Mouse (Mus musculus) right cerebral cortex, postnatal 14 days (tissue): ENCODE data around the gene Hist1h3i.
"Not testable (repeated sequence)": the region's sequence is repeated elsewhere in the genome, so short reads cannot be mapped to it uniquely, and the experiment has no call there.

ENCODE experiments used
- DNase-seq: peaks from one replicate; pipeline ENCODE4 v3.0.0; 2022

The Hist1h3i gene

DNA sequence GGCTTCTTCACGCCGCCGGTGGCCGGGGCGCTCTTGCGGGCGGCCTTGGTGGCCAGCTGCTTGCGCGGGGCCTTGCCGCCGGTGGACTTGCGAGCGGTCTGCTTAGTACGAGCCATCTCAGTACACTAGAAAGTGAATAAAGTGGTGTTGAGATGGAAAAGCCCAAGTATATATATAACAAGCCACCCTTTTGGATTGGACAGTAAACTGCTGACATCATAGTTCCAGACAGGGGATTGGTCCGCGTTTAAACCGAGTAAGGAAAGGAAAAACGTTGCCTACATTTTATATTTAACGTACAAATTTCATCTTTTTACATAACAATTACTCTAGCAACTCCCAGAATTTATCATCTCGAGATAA is at the start of gene Hist1h3i:
TSS of gene Hist1h3i (minus strand) at position 116 of the 363 bp plus-strand sequence.
- no peak for DNase-seq

DNA sequence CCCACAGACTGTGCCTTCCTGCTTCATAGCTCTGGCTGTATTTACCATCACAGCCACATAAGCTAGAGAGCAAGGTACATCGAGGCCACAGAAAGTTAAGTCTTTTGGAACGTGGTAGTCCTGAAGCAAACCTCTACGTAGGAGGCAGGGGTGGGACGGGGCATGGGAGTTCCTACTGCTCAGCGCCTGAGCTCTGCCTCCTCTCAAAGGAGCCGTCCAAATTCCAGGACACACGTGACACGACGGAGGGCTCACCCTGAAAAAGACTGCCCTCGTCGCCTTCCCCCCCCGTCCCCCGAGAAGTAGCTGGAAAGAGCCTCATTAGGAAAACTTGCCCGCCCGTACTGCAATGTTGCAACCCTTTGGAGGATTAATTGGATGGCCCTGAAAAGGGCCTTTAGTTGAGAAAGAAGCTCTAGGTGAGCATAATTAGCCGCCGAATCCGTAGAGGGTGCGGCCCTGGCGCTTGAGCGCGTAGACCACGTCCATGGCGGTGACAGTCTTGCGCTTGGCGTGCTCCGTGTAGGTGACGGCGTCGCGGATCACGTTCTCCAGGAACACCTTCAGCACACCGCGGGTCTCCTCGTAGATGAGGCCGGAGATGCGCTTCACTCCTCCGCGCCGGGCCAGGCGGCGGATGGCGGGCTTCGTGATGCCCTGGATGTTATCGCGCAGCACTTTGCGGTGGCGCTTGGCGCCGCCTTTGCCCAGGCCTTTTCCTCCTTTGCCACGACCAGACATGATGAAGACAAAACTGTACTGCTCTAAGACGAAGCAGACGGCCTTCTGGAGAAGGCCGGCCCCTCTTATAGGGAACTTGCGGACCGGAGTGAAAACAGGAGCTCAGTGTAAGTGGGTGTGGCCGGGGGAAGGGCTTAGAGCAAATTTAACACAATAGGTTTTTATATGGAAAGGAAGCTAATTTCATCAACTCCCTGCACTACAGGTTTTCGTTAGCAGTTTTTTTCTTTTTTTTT is 48.5 kb upstream of the Hist1h3i start, which contains the start of gene Hist1h4n:
TSS of gene Hist1h4n (minus strand) at position 779 of the 977 bp plus-strand sequence.
- DNase-seq, result not testable (repeated sequence)

DNA sequence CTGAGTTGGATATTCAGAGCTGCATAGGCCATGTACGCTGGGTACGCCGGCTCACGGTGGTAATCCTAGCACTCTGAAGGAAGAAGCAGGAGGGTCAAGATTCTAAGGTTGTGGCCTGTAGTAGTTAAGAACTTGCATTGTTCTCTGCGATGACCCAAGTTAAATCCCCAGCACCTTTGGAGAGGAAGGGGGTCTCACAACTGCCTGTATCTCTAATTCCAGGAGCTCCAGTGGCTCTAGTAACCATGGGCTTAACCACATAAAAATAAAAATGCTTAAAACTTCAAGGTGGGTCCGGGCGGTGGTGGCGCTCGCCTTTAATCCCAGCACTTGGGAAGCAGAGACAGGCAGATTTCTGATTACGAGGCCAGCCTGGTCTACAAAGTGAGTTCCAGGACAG is 47.2 kb upstream of the Hist1h3i start:
- DNase-seq, result no peak

DNA sequence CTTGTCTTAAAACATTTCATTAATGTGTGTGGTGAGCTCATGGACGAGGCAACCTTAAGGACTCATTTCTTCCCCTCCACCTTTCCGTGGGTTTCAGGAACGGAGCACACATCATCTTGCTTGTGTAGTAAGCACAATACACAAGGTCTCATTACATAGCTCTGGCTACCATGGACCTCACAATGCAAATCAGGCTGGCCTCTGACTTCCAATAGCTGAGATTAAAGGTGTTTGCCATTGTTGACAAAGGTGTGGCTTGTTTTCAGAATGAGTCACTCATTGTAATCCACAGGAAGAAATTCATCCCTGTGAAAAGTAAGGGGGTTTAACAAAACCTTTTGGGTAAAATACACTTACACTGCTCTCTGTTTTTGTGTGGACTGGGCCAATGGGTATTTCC is 45.3 kb upstream of the Hist1h3i start:
- DNase-seq, result no peak

- DNase-seq, result not testable (repeated sequence)
Measured at GRCm38 (mm10) chr13:21820082-21820890, 37.1 kb upstream of the Hist1h3i start.

- not testable (repeated sequence) for DNase-seq
Measured at GRCm38 (mm10) chr13:21812092-21812491, 28.9 kb upstream of the Hist1h3i start.

GRCm38 (mm10) chr13:21811539-21811938 is 28.4 kb upstream of the Hist1h3i start, which contains the start of gene Hist1h4m:
Hist1h4m (plus strand) TSS chr13:21811746.
- peak; percentile 8 for DNase-seq

DNA sequence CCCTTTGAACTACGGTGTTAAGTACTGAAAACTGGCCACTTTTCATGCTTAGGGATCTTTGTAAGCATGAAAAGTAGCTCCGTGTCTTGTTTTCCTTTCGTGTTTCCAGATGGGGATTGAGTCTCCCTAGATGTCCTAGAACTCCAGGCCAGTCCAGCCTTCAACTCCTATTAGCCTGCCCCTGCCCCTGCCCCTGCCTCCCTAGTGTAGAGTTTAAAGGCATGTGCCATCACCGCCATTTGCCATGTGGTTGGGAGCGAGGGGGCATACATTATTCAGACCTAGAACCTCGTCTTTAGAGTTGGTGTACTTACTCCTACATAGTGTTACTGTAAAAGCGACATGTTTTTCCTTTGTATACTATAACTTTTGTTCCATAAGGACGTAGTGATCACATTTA is 27.9 kb upstream of the Hist1h3i start:
- DNase-seq, result not testable (repeated sequence)

DNA sequence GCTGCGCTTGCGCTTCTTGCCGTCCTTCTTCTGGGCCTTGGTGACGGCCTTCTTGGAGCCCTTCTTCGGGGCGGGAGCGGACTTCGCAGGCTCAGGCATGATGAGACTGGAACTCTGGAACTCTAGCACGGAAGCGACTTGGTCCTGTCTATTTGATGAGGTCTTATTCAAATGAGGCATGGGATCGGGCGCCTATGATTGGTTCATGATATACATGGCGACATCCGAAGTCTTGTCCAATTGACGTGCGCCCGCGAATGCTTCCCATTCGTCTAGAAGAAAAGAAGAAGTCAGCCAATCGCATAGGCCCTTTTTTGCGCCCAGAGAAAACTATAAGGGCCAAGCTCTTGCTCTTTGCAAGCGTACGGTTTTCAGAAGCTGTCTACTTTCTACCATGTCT is 26.9 kb upstream of the Hist1h3i start, which contains the start of the genes Hist1h2bq and Hist1h2ao:
TSS of gene Hist1h2bq (minus strand) at position 125 of the 400 bp plus-strand sequence.
TSS of gene Hist1h2ao (plus strand) at position 393 of the 400 bp plus-strand sequence.
- DNase-seq, result not testable (repeated sequence)

DNA sequence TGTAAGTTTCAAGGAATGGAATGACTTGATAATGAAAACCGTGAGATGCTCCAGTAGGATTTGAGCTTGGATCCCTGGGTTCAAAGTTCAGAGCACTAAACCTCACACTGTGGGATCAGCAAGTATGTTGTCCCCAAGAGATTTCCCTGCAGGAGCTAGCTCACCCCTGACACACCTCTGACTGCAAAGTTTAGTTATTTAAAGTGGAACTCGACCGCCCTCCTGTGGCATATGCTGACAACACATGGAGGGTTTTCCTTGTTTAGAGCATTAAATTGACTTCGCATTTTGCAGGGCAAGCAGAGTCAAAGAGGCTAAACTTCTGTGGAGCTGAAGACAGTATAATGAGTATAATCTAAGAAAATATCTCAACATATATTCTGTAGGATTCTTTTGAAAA is 19.9 kb upstream of the Hist1h3i start:
- not testable (repeated sequence) for DNase-seq

GRCm38 (mm10) chr13:21797163-21797562 is 14.0 kb upstream of the Hist1h3i start:
- DNase-seq, result not testable (repeated sequence)

DNA sequence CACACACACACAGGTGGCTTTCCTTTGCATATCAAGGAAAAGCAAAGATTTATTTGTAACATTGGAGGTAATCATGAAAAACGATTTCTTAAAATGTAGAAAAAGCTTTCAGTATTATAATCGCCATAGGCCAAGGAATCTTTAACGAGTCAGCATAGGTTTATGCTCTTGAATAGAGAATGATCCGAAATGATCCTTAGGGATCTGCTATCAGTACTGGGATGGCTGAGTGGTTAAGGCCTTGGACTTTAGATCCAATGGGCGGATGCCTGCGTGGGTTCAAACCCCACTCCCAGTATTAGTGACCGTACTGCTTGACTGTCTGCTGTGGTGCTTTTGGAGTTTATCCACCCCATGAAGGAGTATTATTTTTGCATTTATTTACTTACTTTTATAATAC is 12.4 kb upstream of the Hist1h3i start:
- no peak for DNase-seq

DNA sequence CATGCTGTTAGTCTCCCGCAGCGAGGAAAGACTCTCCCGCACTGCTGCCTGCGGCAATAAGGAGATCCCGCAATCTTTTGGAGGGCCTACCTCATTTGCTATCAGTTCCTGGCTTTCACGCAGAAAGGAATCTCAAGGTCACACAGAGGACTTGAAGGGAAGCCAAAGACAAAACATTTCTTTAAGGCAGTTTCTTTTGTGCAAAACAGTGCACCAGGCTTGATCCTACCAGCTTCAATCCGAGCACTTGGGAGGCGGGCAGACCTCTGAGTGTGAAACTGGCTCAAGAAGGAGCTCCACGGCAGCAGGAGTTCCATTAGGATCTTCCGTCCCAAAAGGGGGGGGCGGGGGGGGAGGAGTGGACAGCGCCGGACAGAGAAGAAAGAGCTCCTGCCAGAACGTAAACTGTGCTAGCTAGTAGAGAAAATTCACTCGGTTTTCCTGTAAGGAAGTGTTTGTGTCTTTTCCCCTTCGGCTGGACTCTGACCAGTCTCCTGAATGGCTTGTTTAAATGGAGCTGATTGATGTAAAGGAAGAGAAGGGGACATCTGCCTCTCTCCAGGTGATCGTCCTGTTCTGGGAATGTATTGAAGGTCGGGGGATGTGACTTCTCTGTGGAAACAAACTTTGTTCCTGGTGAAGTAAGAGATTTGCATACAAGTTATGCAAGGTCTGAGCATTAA is 7.6 kb upstream of the Hist1h3i start:
- DNase-seq, result no peak

- DNase-seq, result no peak
Measured at GRCm38 (mm10) chr13:21789925-21790324, 6.8 kb upstream of the Hist1h3i start.

GRCm38 (mm10) chr13:21787760-21788593 is 4.8 kb upstream of the Hist1h3i start:
- no peak for DNase-seq

DNA sequence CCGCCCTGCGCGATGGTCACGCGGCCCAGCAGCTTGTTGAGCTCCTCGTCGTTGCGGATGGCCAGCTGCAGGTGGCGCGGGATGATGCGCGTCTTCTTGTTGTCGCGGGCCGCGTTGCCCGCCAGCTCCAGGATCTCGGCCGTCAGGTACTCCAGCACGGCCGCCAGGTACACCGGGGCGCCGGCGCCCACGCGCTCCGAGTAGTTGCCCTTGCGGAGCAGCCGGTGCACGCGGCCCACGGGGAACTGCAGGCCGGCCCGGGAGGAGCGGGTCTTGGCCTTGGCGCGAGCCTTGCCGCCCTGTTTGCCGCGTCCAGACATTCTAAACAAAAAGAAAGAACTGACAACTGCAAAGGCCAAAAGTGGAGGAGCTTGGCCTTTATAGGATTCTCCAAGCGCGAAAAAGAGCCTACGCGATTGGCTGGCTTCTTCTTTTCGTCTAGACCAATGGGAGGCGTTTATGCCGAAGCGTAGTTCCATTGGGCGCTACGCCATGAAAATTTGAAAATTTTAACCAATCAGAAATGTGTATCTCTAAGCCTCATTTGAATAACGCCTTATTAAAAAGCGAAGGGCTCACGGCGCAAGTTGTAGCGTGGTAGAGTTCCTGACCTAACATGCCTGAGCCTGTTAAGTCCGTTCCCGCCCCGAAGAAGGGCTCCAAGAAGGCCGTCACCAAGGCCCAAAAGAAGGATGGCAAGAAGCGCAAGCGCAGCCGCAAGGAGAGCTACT is 3.9 kb upstream of the Hist1h3i start, which contains the start of the genes Hist1h2an and Hist1h2bp:
TSS of gene Hist1h2an (minus strand) at position 320 of the 731 bp plus-strand sequence.
TSS of gene Hist1h2bp (plus strand) at position 563 of the 731 bp plus-strand sequence.
- DNase-seq, result peak; percentile 73

DNA sequence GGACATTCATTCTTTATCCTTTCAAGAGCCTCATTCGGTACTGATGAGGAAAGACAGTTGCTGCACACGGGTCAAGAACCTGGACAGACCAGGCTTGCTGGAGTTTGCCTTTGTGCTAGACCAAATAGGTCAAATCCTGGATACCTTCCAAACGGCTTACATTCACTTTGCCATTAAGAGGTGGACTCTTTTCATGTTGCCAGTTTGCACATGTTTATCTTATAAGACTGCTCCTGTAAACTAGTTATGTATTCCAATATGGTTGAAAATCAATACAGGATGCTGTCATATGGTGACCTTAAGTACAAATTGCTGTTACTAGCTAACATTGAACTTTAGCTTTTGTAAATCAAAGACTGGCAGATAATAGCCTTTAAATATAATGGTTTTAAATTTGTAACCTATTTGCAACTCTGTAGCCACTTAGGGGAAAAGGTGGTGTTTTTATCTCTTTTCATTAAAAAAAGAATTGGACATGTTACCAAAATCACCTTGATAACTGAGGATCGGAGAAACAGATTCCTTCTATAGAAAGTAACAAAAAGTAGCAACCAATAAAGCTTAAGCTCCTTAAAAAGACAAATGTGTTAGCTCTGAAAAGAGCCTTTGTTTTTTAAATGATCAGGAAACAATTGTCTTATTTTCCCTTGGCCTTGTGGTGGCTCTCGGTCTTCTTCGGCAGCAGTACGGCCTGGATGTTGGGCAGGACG is 3.2 kb upstream of the Hist1h3i start:
- no peak for DNase-seq

DNA sequence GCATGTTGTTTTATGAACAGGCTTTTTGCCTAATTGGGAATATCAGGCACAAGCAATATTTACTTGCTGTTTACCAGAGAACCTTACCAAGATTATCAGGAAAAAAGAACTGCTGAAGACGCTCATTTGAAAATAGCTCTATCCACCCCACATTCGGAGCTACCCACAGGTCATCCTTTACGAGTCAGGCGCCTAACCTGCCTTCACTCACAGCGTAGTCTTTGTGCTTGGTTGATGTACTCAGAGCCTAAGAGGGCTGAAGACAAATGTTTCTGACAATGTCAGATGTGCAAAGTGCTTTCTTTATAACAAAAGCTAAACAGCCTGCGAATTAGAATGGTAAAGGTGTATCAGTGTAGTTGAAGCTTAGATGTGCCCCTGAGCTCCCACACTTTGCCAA is 1.1 kb upstream of the Hist1h3i start:
- no peak for DNase-seq

GRCm38 (mm10) chr13:21783734-21784161 is 578 bp upstream of the Hist1h3i start:
- DNase-seq, result no peak
